ENCODE assay signal across 12 mouse cellular contexts in genomic region chr5:92919390-92919789, GRCm38 (mm10).
A peak's percentile ranks its signal among the peaks of the same experiment; 100 is the strongest.
DNase-seq lines count a peak whose midpoint lies in the region; ATAC-seq and TF ChIP-seq lines count a peak whose summit lies in the region.
"Had no signal": no experiment of that assay in that cellular context is flagged by ENCODE, and none has a peak within 500 bp of the region (broad histone marks: within the 10 kb centered on the region; RNA-seq: fewer than 3 reads in every experiment).

No protein-coding gene starts in this region.

- TF ChIP-seq EP300 in heart, adult 2 months (IDR thresholded peaks at IDR 0.05; ENCODE audit: insufficient read depth, low read depth, low read length), result no peak

- H3K9ac ChIP-seq in heart, embryonic 11.5 days (ENCODE audit: low read depth, low read length), result 0 out of 2 replicates have a peak overlapping the region, but pooled peaks have one; percentile 5
- H3K9ac ChIP-seq in heart, adult 2 months (ENCODE audit: low read depth, low read length), result no peak overlapping the region
- H3K9ac ChIP-seq in intestine, embryonic 16.5 days (ENCODE audit: low read depth, low read length), result 0 out of 2 replicates have a peak overlapping the region, but pooled peaks have one; percentile 28
- no peak overlapping the region for H3K9ac ChIP-seq in intestine, embryonic 15.5 days
- no peak overlapping the region for H3K9ac ChIP-seq in forebrain, embryonic 12.5 days
- no peak overlapping the region for H3K9ac ChIP-seq in midbrain, embryonic 14.5 days (replicated peaks; ENCODE audit: low read length)

- H3K27ac ChIP-seq in heart, embryonic 11.5 days (ENCODE audit: low read depth, low read length), result 0 out of 2 replicates have a peak overlapping the region, but pooled peaks have one; percentile 1
- H3K27ac ChIP-seq in heart, adult 2 months, result no peak overlapping the region
- peak overlapping the region; percentile 78; the same call in 1 of the 2 replicates for H3K27ac ChIP-seq in intestine, embryonic 16.5 days (ENCODE audit: low read length)
- no peak overlapping the region for H3K27ac ChIP-seq in intestine, embryonic 15.5 days
- peak overlapping the region; percentile 43; the same call in 1 of the 2 replicates for H3K27ac ChIP-seq in forebrain, embryonic 12.5 days
- 0 out of 2 replicates have a peak overlapping the region, but pooled peaks have one; percentile 20 for H3K27ac ChIP-seq in midbrain, embryonic 14.5 days (replicated peaks; ENCODE audit: low read depth, low read length)

- no peaks in the 10 kb centered on the region for H3K79me2 ChIP-seq in heart, adult 2 months (replicated peaks; ENCODE audit: control insufficient read depth, insufficient read depth, low read length)

- no peak overlapping the region for H3K4me2 ChIP-seq in heart, embryonic 11.5 days
- H3K4me2 ChIP-seq in intestine, embryonic 16.5 days (ENCODE audit: low read depth, low read length), result no peak overlapping the region
- H3K4me2 ChIP-seq in intestine, embryonic 15.5 days (replicated peaks), result no peak overlapping the region
- no peak overlapping the region for H3K4me2 ChIP-seq in forebrain, embryonic 12.5 days
- H3K4me2 ChIP-seq in midbrain, embryonic 14.5 days (ENCODE audit: low read length), result peak overlapping the region; percentile 6

- no peak for DNase-seq in heart, adult 2 months
- DNase-seq in midbrain, embryonic 14.5 days, result peak; percentile 58
- no peak for DNase-seq in cerebellum, adult 9-10 months
- DNase-seq in kidney, postnatal 25 days, result no peak
- DNase-seq: adrenal gland, adult 2 months; cerebellum, adult 9-11 months had no signal

- intact Hi-C loops in heart, adult 2 months (cut with DNase I), result no loop called here

- H3K4me3 ChIP-seq in heart, embryonic 11.5 days (ENCODE audit: low read depth, low read length), result no peak overlapping the region
- H3K4me3 ChIP-seq in heart, adult 2 months, result no peak overlapping the region
- H3K4me3 ChIP-seq in intestine, embryonic 16.5 days (ENCODE audit: low read length), result no peak overlapping the region
- no peak overlapping the region for H3K4me3 ChIP-seq in intestine, embryonic 15.5 days (replicated peaks)
- no peak overlapping the region for H3K4me3 ChIP-seq in forebrain, embryonic 12.5 days (replicated peaks)
- no peak overlapping the region for H3K4me3 ChIP-seq in midbrain, embryonic 14.5 days (replicated peaks; ENCODE audit: low read depth, low read length)
- H3K4me3 ChIP-seq: erythroblast, embryonic 14.5 days; megakaryocyte, embryonic 14.5 days had no signal

- no peaks in the 10 kb centered on the region for H3K9me3 ChIP-seq in heart, embryonic 11.5 days (replicated peaks; ENCODE audit: control insufficient read depth, low read length)
- no peaks in the 10 kb centered on the region for H3K9me3 ChIP-seq in intestine, embryonic 16.5 days (ENCODE audit: control insufficient read depth, low read length)
- H3K9me3 ChIP-seq in intestine, embryonic 15.5 days, result no peaks in the 10 kb centered on the region
- no peaks in the 10 kb centered on the region for H3K9me3 ChIP-seq in forebrain, embryonic 12.5 days
- H3K9me3 ChIP-seq in midbrain, embryonic 14.5 days (ENCODE audit: control insufficient read depth, low read length), result no peaks in the 10 kb centered on the region

- TF ChIP-seq CTCF in heart, adult 2 months (IDR thresholded peaks at IDR 0.05), result no peak

- 66% methylated on average over 14 of the region's 14 CpGs for WGBS in heart, embryonic 11.5 days (ENCODE audit: insufficient replicate concordance)
- 73% methylated on average over 14 of the region's 14 CpGs for WGBS in heart, adult 2 months
- WGBS in intestine, embryonic 16.5 days, result 65% methylated on average over 14 of the region's 14 CpGs
- WGBS in intestine, embryonic 15.5 days, result 73% methylated on average over 14 of the region's 14 CpGs
- WGBS in forebrain, embryonic 12.5 days, result 43% methylated on average over 14 of the region's 14 CpGs
- WGBS in midbrain, embryonic 14.5 days, result 30% methylated on average over 14 of the region's 14 CpGs

- H3K27me3 ChIP-seq in heart, embryonic 11.5 days (ENCODE audit: control insufficient read depth, insufficient read depth, low read length), result no peaks in the 10 kb centered on the region
- H3K27me3 ChIP-seq in heart, adult 2 months (ENCODE audit: control insufficient read depth, insufficient read depth, low read length), result no peaks in the 10 kb centered on the region
- no peaks in the 10 kb centered on the region for H3K27me3 ChIP-seq in intestine, embryonic 16.5 days (replicated peaks; ENCODE audit: control insufficient read depth, insufficient read depth, low read length)
- H3K27me3 ChIP-seq in intestine, embryonic 15.5 days (replicated peaks), result no peaks in the 10 kb centered on the region
- H3K27me3 ChIP-seq in forebrain, embryonic 12.5 days, result no peaks in the 10 kb centered on the region
- H3K27me3 ChIP-seq in midbrain, embryonic 14.5 days (ENCODE audit: control insufficient read depth, insufficient read depth, low read length), result no peaks in the 10 kb centered on the region

- no peak for ATAC-seq in heart, embryonic 11.5 days (replicated peaks; ENCODE audit: insufficient number of reproducible peaks, low FRiP score, low TSS enrichment)
- ATAC-seq in intestine, embryonic 16.5 days, result no peak
- no peak for ATAC-seq in intestine, embryonic 15.5 days
- ATAC-seq in forebrain, embryonic 12.5 days (ENCODE audit: low FRiP score), result no peak
- no peak for ATAC-seq in midbrain, embryonic 14.5 days (ENCODE audit: low FRiP score, low TSS enrichment)

- H3K4me1 ChIP-seq in heart, embryonic 11.5 days (ENCODE audit: control insufficient read depth, insufficient read depth, low read length), result peaks cover 37% of the 10 kb centered on the region
- H3K4me1 ChIP-seq in heart, adult 2 months (ENCODE audit: control insufficient read depth, insufficient read depth, low read length), result no peaks in the 10 kb centered on the region; the same call in 1 of the 2 replicates
- H3K4me1 ChIP-seq in intestine, embryonic 16.5 days (ENCODE audit: control insufficient read depth, insufficient read depth, low read length), result peaks cover 40% of the 10 kb centered on the region
- H3K4me1 ChIP-seq in intestine, embryonic 15.5 days (replicated peaks), result peaks cover 38% of the 10 kb centered on the region
- peaks cover 38% of the 10 kb centered on the region for H3K4me1 ChIP-seq in forebrain, embryonic 12.5 days
- peaks cover 27% of the 10 kb centered on the region for H3K4me1 ChIP-seq in midbrain, embryonic 14.5 days (ENCODE audit: control insufficient read depth, insufficient read depth, low read length)

- H3K36me3 ChIP-seq in heart, embryonic 11.5 days (ENCODE audit: control insufficient read depth, insufficient read depth, low read length), result peaks cover 8% of the 10 kb centered on the region
- no peaks in the 10 kb centered on the region for H3K36me3 ChIP-seq in heart, adult 2 months (ENCODE audit: control insufficient read depth, insufficient read depth, low read length)
- peaks cover 6% of the 10 kb centered on the region; the same call in 1 of the 2 replicates for H3K36me3 ChIP-seq in intestine, embryonic 16.5 days (ENCODE audit: control insufficient read depth, insufficient read depth, low read length)
- H3K36me3 ChIP-seq in intestine, embryonic 15.5 days, result peaks cover 6% of the 10 kb centered on the region
- H3K36me3 ChIP-seq in forebrain, embryonic 12.5 days (replicated peaks), result peaks cover 18% of the 10 kb centered on the region
- H3K36me3 ChIP-seq in midbrain, embryonic 14.5 days (ENCODE audit: control insufficient read depth, insufficient read depth, low read length), result 0 out of 2 replicates have a peak, but pooled peaks cover 3% of the 10 kb centered on the region

- no peak for TF ChIP-seq POLR2A in heart, adult 2 months (IDR thresholded peaks at IDR 0.05; ENCODE audit: insufficient read depth, low read depth, low read length)

Comparison
In these comparisons a context has a peak if more than half of its experiments do, and no peak if none do; other contexts are left out.
1. H3K27ac ChIP-seq: peak in heart, embryonic 11.5 days (single experiment), intestine, embryonic 16.5 days (single experiment), forebrain, embryonic 12.5 days (single experiment) and midbrain, embryonic 14.5 days (single experiment); none in heart, adult 2 months (single experiment) and intestine, embryonic 15.5 days (single experiment).
2. H3K9ac ChIP-seq: peak in heart, embryonic 11.5 days (single experiment) and intestine, embryonic 16.5 days (single experiment); none in heart, adult 2 months (single experiment), intestine, embryonic 15.5 days (single experiment), forebrain, embryonic 12.5 days (single experiment) and midbrain, embryonic 14.5 days (single experiment).